Mouse (Mus musculus): Measurements from ENCODE around the gene Ubxn11.
"Not testable (repeated sequence)": the region's sequence is repeated elsewhere in the genome, so short reads cannot be mapped to it uniquely, and the experiment has no call there.

Ubxn11 gene

DNA sequence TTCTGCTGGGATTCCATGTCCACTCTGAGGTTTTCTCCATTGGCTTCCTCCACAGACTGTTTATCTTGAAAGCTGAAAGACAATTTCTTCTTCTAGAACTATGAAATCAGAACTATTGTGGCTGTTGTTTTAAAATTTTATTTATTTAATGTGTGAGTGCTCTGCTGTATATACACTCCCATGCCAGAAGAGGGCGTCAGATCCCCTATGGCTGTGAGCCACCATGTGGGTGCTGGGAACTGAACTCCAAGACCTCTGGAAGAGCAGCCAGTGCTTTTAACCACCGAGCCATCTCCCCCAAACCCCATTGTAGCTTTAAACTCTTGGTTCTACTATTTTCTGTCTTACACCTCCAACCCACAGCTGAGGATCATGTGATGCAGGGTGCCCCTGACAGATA is 36.5 kb downstream of the Ubxn11 start:
- DNase-seq (ENCODE audit: low spot score in 2 of 2): no peak

DNA sequence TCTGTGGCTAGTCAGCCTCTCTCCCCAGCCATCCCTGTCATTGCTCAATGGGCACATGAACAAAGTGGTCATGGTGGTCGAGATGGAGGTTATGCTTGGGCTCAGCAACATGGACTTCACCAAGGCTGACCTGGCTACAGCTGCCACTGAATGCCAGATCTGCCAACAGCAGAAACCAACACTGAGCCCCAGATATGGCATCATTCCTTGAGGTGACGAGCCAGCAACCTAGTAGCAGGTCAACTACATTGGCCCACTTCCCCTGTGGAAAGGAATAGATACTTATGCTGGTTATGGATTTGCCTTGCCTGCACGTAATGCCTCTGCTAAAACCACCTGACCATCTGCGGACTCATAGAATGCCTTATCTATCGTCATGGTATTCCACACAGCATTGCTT is 41.9 kb downstream of the Ubxn11 start:
- not testable (repeated sequence) for DNase-seq (ENCODE audit: low spot score in 2 of 2)

DNA sequence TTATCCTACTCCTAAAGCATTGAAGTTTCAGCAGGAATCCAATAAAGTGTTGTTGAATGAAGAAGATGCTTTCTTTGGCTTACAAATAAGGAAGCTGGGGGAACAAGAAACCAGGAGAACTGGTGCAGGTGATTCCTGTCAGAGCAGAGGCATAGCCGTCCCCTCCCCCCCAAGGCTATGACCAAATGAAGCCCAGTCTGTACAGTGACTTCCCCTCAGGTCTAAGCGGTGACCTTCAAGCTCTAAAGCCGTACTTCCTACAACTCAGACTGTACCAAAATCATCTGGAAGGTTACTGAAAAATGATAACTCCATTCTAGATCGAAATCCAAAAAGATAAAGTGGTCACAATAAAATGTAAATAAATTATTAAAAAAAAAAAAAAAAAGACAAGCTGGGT is 47.0 kb downstream of the Ubxn11 start:
- DNase-seq (ENCODE audit: low spot score in 2 of 2): no peak

DNA sequence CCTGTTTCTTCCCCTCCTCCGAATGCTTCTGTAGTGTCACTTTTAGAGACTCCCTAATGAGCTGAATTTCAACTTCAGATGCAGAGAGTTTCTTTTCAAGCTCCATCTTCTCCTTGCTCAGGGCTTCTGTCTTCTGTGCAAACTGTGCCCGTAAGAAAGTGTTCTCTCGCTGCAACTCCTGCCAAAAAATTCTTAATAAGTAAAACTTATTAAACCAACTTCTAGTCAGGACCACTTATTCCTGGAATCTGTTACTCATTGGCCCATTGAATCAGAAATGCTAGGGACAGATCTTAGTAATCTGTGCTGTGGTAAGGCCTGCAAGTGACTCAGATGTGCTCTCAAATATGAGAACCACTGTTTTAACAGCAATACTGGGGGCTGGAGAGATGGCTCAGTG is 49.7 kb downstream of the Ubxn11 start:
- DNase-seq (ENCODE audit: low spot score in 2 of 2): no peak

DNA sequence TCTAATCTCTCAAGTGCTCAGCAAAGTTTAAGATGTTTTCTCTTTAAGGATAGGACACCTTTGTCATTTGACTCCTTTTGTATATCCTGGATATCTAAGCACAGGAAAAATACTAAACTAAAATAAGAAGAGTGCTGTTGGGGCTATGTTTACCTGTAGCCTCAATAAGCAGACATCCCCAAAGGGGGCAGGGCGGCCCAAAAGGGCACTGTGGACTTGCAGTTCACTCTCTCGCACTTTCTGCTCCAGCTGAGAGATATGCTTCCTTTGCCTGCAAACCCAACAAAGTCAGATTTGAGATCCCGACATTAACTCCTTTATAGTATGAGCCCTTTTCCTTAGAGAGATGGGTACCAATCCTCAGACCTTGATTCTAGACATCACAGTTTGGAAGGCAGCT is 51.3 kb downstream of the Ubxn11 start:
- no peak for DNase-seq (ENCODE audit: low spot score in 2 of 2)

DNA sequence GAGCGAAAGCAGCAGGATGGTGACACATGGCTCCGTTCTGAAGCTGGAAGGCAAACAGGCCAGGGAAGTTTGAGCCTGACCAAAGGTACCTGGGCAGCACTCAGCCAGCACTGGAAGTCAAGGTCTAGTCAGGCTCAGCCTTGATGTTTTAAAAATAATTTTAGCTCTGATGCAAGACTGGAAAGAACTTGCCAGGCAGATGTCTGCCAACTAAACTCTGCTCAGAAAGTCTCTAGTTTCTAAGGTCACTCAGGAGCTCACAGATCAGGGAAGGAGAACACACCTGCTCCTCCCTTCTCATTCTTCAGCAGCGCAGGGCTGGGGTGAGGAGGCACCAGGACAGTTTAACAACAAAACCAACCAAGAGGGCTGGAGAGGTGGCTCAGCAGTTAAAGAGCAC is 52.0 kb downstream of the Ubxn11 start:
- no peak for DNase-seq (ENCODE audit: low spot score in 2 of 2)

DNA sequence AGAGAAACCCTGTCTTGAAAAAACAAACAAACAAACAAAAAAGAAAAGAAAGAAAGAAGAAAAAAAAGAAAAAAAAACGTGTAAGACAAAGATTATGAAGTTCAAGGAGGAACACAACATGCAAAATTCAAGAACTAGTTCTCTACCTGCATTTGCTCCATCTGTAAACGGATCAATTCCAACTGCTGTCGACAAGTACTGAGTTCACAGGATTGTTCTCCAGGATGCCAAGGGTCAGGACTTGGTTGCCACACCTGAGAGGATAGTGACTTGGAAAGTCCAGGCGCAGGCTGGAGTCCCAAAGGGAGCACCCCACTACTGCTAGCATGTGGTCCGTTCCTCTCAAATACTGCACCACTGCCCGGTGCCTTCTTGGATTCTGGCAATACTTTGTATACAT is 53.2 kb downstream of the Ubxn11 start:
- no peak for DNase-seq (ENCODE audit: low spot score in 2 of 2)

DNA sequence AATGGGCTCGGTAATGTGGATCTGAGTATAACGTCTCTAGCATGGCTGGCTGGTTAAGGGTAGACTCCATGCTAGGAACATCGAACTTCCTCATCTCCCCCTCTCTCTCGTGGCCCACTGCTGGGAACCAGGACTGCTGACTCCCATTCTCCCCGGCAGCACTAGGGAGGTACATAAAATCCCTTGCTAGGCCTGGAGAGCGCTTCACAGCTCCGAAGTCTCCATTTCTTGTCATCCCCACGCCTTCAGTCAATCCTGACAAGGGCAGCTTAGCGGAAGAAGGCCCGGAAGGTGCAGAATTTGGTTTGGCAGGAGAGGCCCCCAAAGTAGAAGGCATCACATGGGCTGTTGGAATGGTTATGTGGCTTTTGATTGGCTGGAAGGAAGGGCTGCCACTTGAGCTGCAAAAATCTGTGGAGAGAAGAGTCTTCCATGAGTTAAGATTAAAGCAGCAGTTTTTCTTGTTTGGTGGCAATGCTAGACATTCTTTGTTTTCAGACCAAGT is 53.6 kb downstream of the Ubxn11 start:
- DNase-seq (ENCODE audit: low spot score in 2 of 2): no peak

DNA sequence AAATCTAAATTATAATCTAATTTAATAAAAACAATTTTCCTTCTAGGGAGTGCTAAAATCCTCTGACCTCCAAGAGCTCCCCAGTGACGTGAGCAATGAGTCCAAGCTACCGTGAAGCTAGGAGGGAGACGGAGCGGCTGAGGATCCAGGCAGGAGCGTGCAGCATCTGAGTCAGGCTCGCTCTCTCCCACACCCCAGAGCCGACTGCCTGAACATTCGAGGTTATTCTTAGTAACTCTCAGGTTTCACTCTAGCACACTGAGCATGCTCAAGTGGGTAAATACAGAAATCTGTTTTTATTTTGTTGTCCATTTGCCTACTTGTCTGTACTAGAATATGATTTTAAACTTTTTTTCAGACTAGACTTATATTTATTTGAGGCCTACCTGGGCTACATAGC is 54.4 kb downstream of the Ubxn11 start:
- no peak for DNase-seq (ENCODE audit: low spot score in 2 of 2)

DNA sequence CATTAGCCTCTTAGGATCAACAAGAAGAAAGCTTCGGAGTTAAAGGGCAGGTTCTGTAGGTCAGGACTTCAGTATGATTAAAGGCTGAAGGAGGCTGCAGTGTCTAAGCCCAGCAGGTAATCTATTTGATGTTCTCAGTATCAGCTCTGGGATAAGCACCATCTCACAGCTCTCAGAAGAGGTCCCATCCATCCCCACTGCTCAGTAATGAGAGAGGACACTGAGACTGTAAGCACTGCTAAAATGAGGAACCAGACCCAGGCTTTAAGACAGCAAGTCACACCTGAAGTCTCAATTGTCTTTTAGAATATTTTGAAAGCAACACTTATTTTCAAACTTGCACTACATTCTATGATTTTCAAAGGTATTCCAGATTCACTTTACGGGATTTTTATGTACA is 55.2 kb downstream of the Ubxn11 start:
- DNase-seq (ENCODE audit: low spot score in 2 of 2): no peak

DNA sequence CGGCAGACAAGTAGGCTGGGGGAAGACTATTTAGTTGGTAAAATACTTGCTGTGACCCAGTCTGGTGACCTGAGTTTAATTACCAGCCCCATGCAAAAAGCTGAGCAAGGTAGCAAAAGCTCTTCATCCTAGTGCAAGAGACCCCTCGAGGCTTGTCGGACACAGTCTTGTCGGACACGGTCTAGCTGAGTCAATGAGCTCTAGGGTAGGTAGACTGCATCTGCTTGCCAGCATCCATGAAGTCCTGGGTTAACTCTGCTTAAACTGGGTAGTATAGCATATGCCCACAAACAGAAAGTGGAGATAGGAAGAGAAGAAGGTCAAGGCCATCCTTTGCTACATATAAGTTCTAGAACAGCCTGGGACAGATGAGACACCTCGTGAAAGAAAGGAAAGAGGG is 56.4 kb downstream of the Ubxn11 start:
- no peak for DNase-seq (ENCODE audit: low spot score in 2 of 2)

DNA sequence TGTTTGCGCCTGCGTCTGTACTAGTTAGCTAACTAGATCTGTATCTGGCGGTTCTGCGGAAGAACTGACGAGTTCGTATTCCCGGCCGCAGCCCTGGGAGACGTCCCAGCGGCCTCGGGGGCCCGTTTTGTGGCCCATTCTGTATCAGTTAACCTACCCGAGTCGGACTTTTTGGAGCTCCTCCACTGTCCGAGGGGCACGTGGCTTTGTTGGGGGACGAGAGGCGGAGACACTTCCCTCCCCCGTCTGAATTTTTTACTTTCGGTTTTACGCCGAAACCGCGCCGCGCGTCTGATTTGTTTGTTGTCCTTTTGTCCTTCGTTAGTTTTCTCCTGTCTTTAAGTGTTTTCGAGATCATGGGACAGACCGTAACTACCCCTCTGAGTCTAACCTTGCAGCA is 57.7 kb downstream of the Ubxn11 start:
- peak; percentile 47 to 55 for DNase-seq (ENCODE audit: low spot score in 2 of 2)

DNA sequence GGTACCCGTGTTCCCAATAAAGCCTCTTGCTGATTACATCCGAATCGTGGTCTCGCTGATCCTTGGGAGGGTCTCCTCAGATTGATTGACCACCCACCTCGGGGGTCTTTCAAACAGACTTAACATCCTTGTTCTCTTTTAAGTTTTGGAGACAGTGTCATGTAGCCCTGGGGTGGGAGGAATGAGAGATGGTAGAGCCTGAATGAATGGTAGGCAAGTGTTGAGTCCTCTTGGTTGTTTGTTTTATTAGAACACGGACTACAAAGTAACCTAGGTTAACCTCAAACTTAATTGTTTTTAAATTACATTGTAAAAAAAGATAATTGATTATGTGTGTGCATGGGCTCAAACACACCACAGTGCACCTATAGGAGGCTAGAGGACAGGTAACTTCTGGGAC is 62.2 kb downstream of the Ubxn11 start:
- no peak for DNase-seq (ENCODE audit: low spot score in 2 of 2)

DNA sequence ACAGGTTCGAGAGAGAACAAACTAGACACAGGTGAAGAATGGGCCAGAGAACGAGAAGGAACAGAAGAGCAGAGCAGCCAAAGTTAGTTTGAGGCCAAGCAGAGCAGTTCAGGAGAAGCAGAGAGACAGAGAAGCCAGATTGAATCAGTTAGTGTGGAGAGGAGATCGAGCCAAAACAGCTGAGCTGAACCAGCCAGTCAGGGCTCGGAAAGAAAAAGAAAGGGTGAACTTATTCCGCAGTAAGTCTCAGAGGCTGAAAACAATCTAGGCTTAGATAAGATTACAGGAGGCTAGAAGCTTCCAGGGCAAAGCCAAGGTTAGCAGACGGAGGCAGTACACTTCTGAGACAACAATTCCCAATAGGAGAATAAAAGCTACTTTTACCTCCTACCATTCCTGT is 62.7 kb downstream of the Ubxn11 start:
- DNase-seq (ENCODE audit: low spot score in 2 of 2): no peak

DNA sequence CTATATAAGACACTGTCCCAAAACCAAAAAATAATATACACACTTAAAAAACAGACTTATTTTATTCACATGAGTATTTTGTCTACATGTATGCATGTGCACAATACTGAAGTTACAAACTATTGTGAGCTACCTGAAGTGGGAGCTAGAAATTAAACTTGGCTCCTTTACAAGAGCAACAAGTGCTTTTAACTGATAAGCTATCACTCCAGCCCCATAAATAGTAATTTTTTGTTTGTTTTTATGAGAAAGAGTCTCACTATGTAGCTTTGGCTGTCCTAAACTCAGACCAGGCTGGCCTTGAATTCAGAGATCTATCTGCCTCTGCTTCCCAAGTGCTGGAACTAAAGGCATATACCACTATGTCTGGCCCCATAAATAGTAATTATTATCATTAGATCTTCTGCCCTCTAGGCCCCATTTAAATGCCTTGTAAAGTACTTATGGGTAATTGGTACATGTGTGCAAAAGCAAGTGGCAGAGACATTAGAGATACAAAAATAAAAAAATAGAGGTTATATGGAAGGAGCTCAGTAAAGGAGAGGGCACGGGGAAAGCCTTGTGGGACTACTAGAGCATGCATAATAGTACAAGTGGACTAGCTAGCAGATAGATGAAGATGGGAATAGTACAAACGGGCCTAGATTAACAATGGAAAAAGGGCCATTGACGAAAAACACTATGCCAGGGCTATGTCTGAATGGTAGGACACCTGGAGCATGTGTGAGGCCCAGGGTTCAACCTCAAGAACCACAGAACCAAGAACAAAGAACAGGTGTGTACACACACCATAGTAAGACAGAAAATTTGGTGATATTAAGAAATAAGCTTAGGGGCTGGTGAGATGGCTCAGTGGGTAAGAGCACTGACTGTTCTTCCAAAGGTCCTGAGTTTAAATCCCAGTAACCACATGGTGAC is 63.4 kb downstream of the Ubxn11 start:
- DNase-seq (ENCODE audit: low spot score in 2 of 2): no peak

DNA sequence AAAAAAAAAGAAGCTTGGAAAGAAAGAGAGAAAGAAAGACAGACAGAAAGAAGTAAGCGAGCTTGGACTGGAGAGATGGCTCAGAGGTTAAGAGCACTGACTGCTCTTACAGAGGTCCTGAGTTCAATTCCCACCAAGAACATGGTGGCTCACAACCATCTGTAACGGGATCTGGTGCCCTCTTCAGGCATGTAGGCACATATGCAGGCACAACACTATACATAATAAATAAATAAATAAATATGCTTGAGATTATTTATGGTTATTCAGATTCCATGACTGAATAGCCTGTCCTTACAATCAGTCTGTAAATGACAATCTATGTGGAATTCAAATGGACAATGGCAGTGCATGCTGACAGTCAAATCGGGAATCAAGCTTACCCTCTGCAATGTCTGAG is 64.5 kb downstream of the Ubxn11 start:
- DNase-seq (ENCODE audit: low spot score in 2 of 2): no peak

DNA sequence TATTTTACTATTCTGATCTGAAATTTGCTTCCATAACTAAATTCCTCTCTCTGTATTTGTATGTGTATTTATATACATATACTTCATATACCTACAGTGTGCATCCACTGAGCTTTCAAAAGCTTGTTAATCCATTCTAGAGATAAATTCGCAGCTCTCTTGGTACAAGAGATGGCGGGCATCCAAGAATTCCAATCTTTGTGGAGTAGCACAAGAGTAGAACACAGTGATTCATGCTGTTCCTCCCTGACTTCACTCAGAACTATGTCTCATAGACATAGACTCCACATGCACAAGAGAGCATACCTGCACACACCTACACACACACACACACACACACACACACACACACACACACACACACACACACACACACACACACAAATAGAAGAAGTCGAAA is 70.0 kb downstream of the Ubxn11 start:
- no peak for DNase-seq (ENCODE audit: low spot score in 2 of 2)
